Mouse (Mus musculus) heart, postnatal 0 days (tissue): Measurements from ENCODE around the gene Carm1.

Experiments used
- CTCF ChIP-seq: IDR thresholded peaks from 2 replicates; pipeline ENCODE4 v1.5.1; 2016; ENCODE audit warnings: antibody characterized with exemption, control low read depth, low read depth
- EP300 ChIP-seq: IDR thresholded peaks from 2 replicates; pipeline ENCODE4 v1.6.1; 2016; ENCODE audit warnings: antibody characterized with exemption, low read depth

- no peak for TF ChIP-seq CTCF
- TF ChIP-seq EP300 = no peak
Observed at GRCm38 (mm10) chr9:21557556-21557955, 10.9 kb downstream of the Carm1 start.
